ENCODE assay signal across 8 mouse cellular contexts in genomic region chr9:108579344-108579690, GRCm38 (mm10). TPM values are rescaled to one million over a fixed set of nuclear protein-coding genes. Genes with fewer than 3 reads are reported as not detected.
DNase-seq lines count a peak whose midpoint lies in the region; ATAC-seq and TF ChIP-seq lines count a peak whose summit lies in the region.

No protein-coding gene starts in this region.

- no peaks in the 10 kb centered on the region for H3K36me3 ChIP-seq in liver, adult 2 months (ENCODE audit: control insufficient read depth, insufficient read depth, low read length)
- H3K36me3 ChIP-seq in intestine, embryonic 14.5 days (ENCODE audit: control insufficient read depth, insufficient read depth, low read length), result peaks cover 20% of the 10 kb centered on the region
- peaks cover 51% of the 10 kb centered on the region for H3K36me3 ChIP-seq in neural tube, embryonic 13.5 days

- ATAC-seq in intestine, embryonic 14.5 days (replicated peaks; ENCODE audit: low FRiP score, low TSS enrichment, low read depth), result no peak
- ATAC-seq in neural tube, embryonic 13.5 days (ENCODE audit: low read depth), result no peak; the same call in 1 of the 2 replicates

- DNase-seq in liver, adult 2 months (ENCODE audit: extremely low read depth, low read depth, low spot score), result no peak
- DNase-seq in liver, result no peak
- no peak for DNase-seq in intestine, embryonic 14.5 days (ENCODE audit: low spot score)
- DNase-seq in retina, postnatal 1 day, result no peak
- DNase-seq in thymus, postnatal 25 days, result no peak
- DNase-seq in cerebellum, adult 9-11 months, result no peak

- H3K4me3 ChIP-seq in liver, adult 2 months (ENCODE audit: insufficient read depth, low read depth, low read length), result peak overlapping the region; percentile 86; the same call in 1 of the 2 replicates
- no peak overlapping the region; the same call in 1 of the 2 replicates for H3K4me3 ChIP-seq in cortical plate, adult 2 months (ENCODE audit: insufficient read depth, low read length)
- H3K4me3 ChIP-seq in intestine, embryonic 14.5 days (ENCODE audit: low read depth, low read length), result peak overlapping the region; percentile 70; the same call in 1 of the 2 replicates
- H3K4me3 ChIP-seq in neural tube, embryonic 13.5 days, result peak overlapping the region; percentile 78

- H3K27ac ChIP-seq in liver, adult 2 months (replicated peaks; ENCODE audit: insufficient read depth, low read depth, low read length), result no peak overlapping the region
- peak overlapping the region; percentile 41 for H3K27ac ChIP-seq in cortical plate, adult 2 months (ENCODE audit: insufficient read depth, low read length)
- peak overlapping the region; percentile 91 for H3K27ac ChIP-seq in intestine, embryonic 14.5 days (ENCODE audit: low read depth)
- peak overlapping the region; percentile 92 for H3K27ac ChIP-seq in neural tube, embryonic 13.5 days (replicated peaks)

- peak overlapping the region; percentile 81 for H3K4me2 ChIP-seq in intestine, embryonic 14.5 days (ENCODE audit: low read length)
- peak overlapping the region; percentile 95 for H3K4me2 ChIP-seq in neural tube, embryonic 13.5 days

- peak overlapping the region; percentile 63 for H3K9ac ChIP-seq in liver, adult 2 months (ENCODE audit: low read depth, low read length)
- peak overlapping the region; percentile 74 for H3K9ac ChIP-seq in intestine, embryonic 14.5 days (ENCODE audit: low read length)
- peak overlapping the region; percentile 71 for H3K9ac ChIP-seq in neural tube, embryonic 13.5 days

- H3K79me2 ChIP-seq in liver, adult 2 months (ENCODE audit: control insufficient read depth, insufficient read depth, low read length), result no peaks in the 10 kb centered on the region

- TF ChIP-seq POLR2A in liver, adult 2 months (IDR thresholded peaks at IDR 0.05; ENCODE audit: extremely low read depth, insufficient read depth, low read length), result no peak
- no peak for TF ChIP-seq POLR2A in cortical plate, adult 2 months (IDR thresholded peaks at IDR 0.05; ENCODE audit: extremely low read depth, insufficient read depth, low read length)

- H3K27me3 ChIP-seq in liver, adult 2 months (ENCODE audit: control insufficient read depth, insufficient read depth, low read length), result no peaks in the 10 kb centered on the region
- H3K27me3 ChIP-seq in intestine, embryonic 14.5 days (replicated peaks; ENCODE audit: control insufficient read depth, insufficient read depth, low read length), result no peaks in the 10 kb centered on the region
- H3K27me3 ChIP-seq in neural tube, embryonic 13.5 days, result no peaks in the 10 kb centered on the region

- TF ChIP-seq CTCF in liver, adult 2 months (IDR thresholded peaks at IDR 0.05; ENCODE audit: low read depth, low read length), result no peak
- TF ChIP-seq CTCF in cortical plate, adult 2 months (IDR thresholded peaks at IDR 0.05; ENCODE audit: extremely low read depth, insufficient read depth, low read length), result no peak

- WGBS in liver, adult 2 months, result 66% methylated on average over 5 of the region's 5 CpGs
- 51% methylated on average over 5 of the region's 5 CpGs for WGBS in intestine, embryonic 14.5 days
- WGBS in neural tube, embryonic 13.5 days, result 53% methylated on average over 5 of the region's 5 CpGs

- H3K9me3 ChIP-seq in intestine, embryonic 14.5 days (ENCODE audit: control insufficient read depth, low read length), result no peaks in the 10 kb centered on the region
- H3K9me3 ChIP-seq in neural tube, embryonic 13.5 days, result no peaks in the 10 kb centered on the region

- peaks cover 4% of the 10 kb centered on the region; the same call in 1 of the 2 replicates for H3K4me1 ChIP-seq in liver, adult 2 months (ENCODE audit: control insufficient read depth, insufficient read depth, low read length)
- H3K4me1 ChIP-seq in cortical plate, adult 2 months (ENCODE audit: control insufficient read depth, insufficient read depth, low read length), result no peaks in the 10 kb centered on the region; the same call in none of the 2 replicates
- H3K4me1 ChIP-seq in intestine, embryonic 14.5 days (replicated peaks; ENCODE audit: control insufficient read depth, insufficient read depth, low read length), result peaks cover 25% of the 10 kb centered on the region
- peaks cover 52% of the 10 kb centered on the region for H3K4me1 ChIP-seq in neural tube, embryonic 13.5 days (replicated peaks)

RNA-seq across cellular contexts. Expression of gene Wdr6, which starts 0.8 kb away (rescaled TPM):
- 6.4 and 8.1 TPM in 2 replicates for total RNA-seq in liver, adult 2 months (2014; rRNA removed)
- polyA plus RNA-seq in liver, adult 2 months (2012; rRNA removed), result 8.4 and 14.8 TPM in 2 replicates
- 70.9 and 74.9 TPM in 2 replicates for polyA plus RNA-seq in cortical plate, adult 2 months (2012; rRNA removed)
- 82.0 and 95.0 TPM in 2 replicates for polyA plus RNA-seq in intestine, embryonic 14.5 days (2014; fragmentation: Nextera tagmentation; extraction: Ambion mirVana)
- polyA plus RNA-seq in neural tube, embryonic 13.5 days (2015; fragmentation: Nextera tagmentation; extraction: Ambion mirVana), result 254 and 259 TPM in 2 replicates

RNA-seq across cellular contexts. Expression of gene Dalrd3, which starts 9.6 kb away (rescaled TPM):
- total RNA-seq in liver, adult 2 months (2014; rRNA removed), result 32.8 and 35.2 TPM in 2 replicates
- polyA plus RNA-seq in liver, adult 2 months (2012; rRNA removed), result 104 and 130 TPM in 2 replicates
- polyA plus RNA-seq in cortical plate, adult 2 months (2012; rRNA removed), result 224 and 245 TPM in 2 replicates
- 127 and 146 TPM in 2 replicates for polyA plus RNA-seq in intestine, embryonic 14.5 days (2014; fragmentation: Nextera tagmentation; extraction: Ambion mirVana)
- polyA plus RNA-seq in neural tube, embryonic 13.5 days (2015; fragmentation: Nextera tagmentation; extraction: Ambion mirVana), result 267 and 294 TPM in 2 replicates

RNA-seq across cellular contexts. Expression of gene Ndufaf3, which starts 12.1 kb away (rescaled TPM):
- 12.0 and 13.4 TPM in 2 replicates for total RNA-seq in liver, adult 2 months (2014; rRNA removed)
- polyA plus RNA-seq in liver, adult 2 months (2012; rRNA removed), result 29.0 and 31.3 TPM in 2 replicates
- polyA plus RNA-seq in cortical plate, adult 2 months (2012; rRNA removed), result 69.6 and 71.9 TPM in 2 replicates
- 37.0 and 39.8 TPM in 2 replicates for polyA plus RNA-seq in intestine, embryonic 14.5 days (2014; fragmentation: Nextera tagmentation; extraction: Ambion mirVana)
- 68.0 and 80.2 TPM in 2 replicates for polyA plus RNA-seq in neural tube, embryonic 13.5 days (2015; fragmentation: Nextera tagmentation; extraction: Ambion mirVana)

RNA-seq across cellular contexts. Expression of gene P4htm, which starts 18.1 kb away (rescaled TPM):
- 0.09 and 0.13 TPM in 2 replicates for total RNA-seq in liver, adult 2 months (2014; rRNA removed)
- polyA plus RNA-seq in liver, adult 2 months (2012; rRNA removed), result 0.46 and 0.67 TPM in 2 replicates
- 105 and 112 TPM in 2 replicates for polyA plus RNA-seq in cortical plate, adult 2 months (2012; rRNA removed)
- 5.9 and 7.0 TPM in 2 replicates for polyA plus RNA-seq in intestine, embryonic 14.5 days (2014; fragmentation: Nextera tagmentation; extraction: Ambion mirVana)
- 29.5 and 30.7 TPM in 2 replicates for polyA plus RNA-seq in neural tube, embryonic 13.5 days (2015; fragmentation: Nextera tagmentation; extraction: Ambion mirVana)

RNA-seq across cellular contexts. Expression of gene Impdh2, which starts 19.2 kb away (rescaled TPM):
- total RNA-seq in liver, adult 2 months (2014; rRNA removed), result 33.6 and 39.3 TPM in 2 replicates
- polyA plus RNA-seq in liver, adult 2 months (2012; rRNA removed), result 62.5 and 72.8 TPM in 2 replicates
- 62.2 and 63.6 TPM in 2 replicates for polyA plus RNA-seq in cortical plate, adult 2 months (2012; rRNA removed)
- 226 and 246 TPM in 2 replicates for polyA plus RNA-seq in intestine, embryonic 14.5 days (2014; fragmentation: Nextera tagmentation; extraction: Ambion mirVana)
- 109 and 112 TPM in 2 replicates for polyA plus RNA-seq in neural tube, embryonic 13.5 days (2015; fragmentation: Nextera tagmentation; extraction: Ambion mirVana)
